Mouse (Mus musculus): ENCODE data around the gene Slc51a. TPM values are rescaled to one million over a fixed set of nuclear protein-coding genes. Genes with fewer than 3 reads are reported as not detected.
"Not testable (repeated sequence)": the region's sequence is repeated elsewhere in the genome, so short reads cannot be mapped to it uniquely, and the experiment has no call there.

Gene Slc51a
- total and polyA plus RNA-seq, 2 experiments from 2014 or later: 1.7 to 3.2 TPM

GRCm38 (mm10) chr16:32453102-32453501 is 34.6 kb downstream of the Slc51a start:
- TF ChIP-seq CTCF (IDR thresholded peaks at IDR 0.05; ENCODE audit: low read depth): no peak
- TF ChIP-seq EP300 (IDR thresholded peaks at IDR 0.05; ENCODE audit: low read depth): no peak
- no peak overlapping the region for H3K9ac ChIP-seq (replicated peaks; ENCODE audit: low read depth, low read length)
- no peaks in the 10 kb centered on the region; the same call in 1 of the 2 replicates for H3K4me1 ChIP-seq (ENCODE audit: control insufficient read depth, insufficient read depth)
- no peaks in the 10 kb centered on the region for H3K9me3 ChIP-seq (replicated peaks; ENCODE audit: control insufficient read depth, low read length)
- peaks cover 45% of the 10 kb centered on the region for H3K36me3 ChIP-seq (replicated peaks; ENCODE audit: control insufficient read depth, insufficient read depth, low read length)
- no peak overlapping the region for H3K27ac ChIP-seq (ENCODE audit: low read depth)
- ATAC-seq (ENCODE audit: insufficient read depth, low read depth): no peak
- no peak overlapping the region for H3K4me2 ChIP-seq (ENCODE audit: low read depth, low read length)
- DNase-seq (ENCODE audit: low spot score): no peak
- no peaks in the 10 kb centered on the region for H3K27me3 ChIP-seq (ENCODE audit: control insufficient read depth, insufficient read depth, low read length)
- no peak overlapping the region for H3K4me3 ChIP-seq (ENCODE audit: low read depth, low read length)
- WGBS: 93% methylated on average over 8 of the region's 8 CpGs

GRCm38 (mm10) chr16:32450133-32450532 is 37.5 kb downstream of the Slc51a start:
- Histone ChIP-seq H3K4me1 (ENCODE audit: control insufficient read depth, insufficient read depth) (peaks cover 6% of the 10 kb centered on the region; the same call in 1 of the 2 replicates), H3K9ac (replicated peaks; ENCODE audit: low read depth, low read length) (no peak overlapping the region), H3K4me2 (ENCODE audit: low read depth, low read length) (no peak overlapping the region), H3K9me3 (replicated peaks; ENCODE audit: control insufficient read depth, low read length) (no peaks in the 10 kb centered on the region), H3K27ac (ENCODE audit: low read depth) (no peak overlapping the region), H3K36me3 (replicated peaks; ENCODE audit: control insufficient read depth, insufficient read depth, low read length) (peaks cover 26% of the 10 kb centered on the region), H3K4me3 (ENCODE audit: low read depth, low read length) (no peak overlapping the region), H3K27me3 (ENCODE audit: control insufficient read depth, insufficient read depth, low read length) (no peaks in the 10 kb centered on the region)
- DNase-seq (ENCODE audit: low spot score) (no peak), ATAC-seq (ENCODE audit: insufficient read depth, low read depth) (no peak)
- TF ChIP-seq CTCF (IDR thresholded peaks at IDR 0.05; ENCODE audit: low read depth) (no peak), EP300 (IDR thresholded peaks at IDR 0.05; ENCODE audit: low read depth) (no peak)
- WGBS: 87% methylated on average over 2 of the region's 2 CpGs

- Histone ChIP-seq H3K4me2 (ENCODE audit: low read depth, low read length) (no peak overlapping the region), H3K27me3 (ENCODE audit: control insufficient read depth, insufficient read depth, low read length) (no peaks in the 10 kb centered on the region), H3K27ac (ENCODE audit: low read depth) (no peak overlapping the region), H3K4me3 (ENCODE audit: low read depth, low read length) (no peak overlapping the region), H3K9me3 (replicated peaks; ENCODE audit: control insufficient read depth, low read length) (no peaks in the 10 kb centered on the region), H3K36me3 (replicated peaks; ENCODE audit: control insufficient read depth, insufficient read depth, low read length) (peaks cover 21% of the 10 kb centered on the region), H3K4me1 (ENCODE audit: control insufficient read depth, insufficient read depth) (peaks cover 6% of the 10 kb centered on the region; the same call in 1 of the 2 replicates), H3K9ac (replicated peaks; ENCODE audit: low read depth, low read length) (no peak overlapping the region)
- no peak for DNase-seq (ENCODE audit: low spot score)
- TF ChIP-seq CTCF (IDR thresholded peaks at IDR 0.05; ENCODE audit: low read depth): no peak
- TF ChIP-seq EP300 (IDR thresholded peaks at IDR 0.05; ENCODE audit: low read depth): no peak
- no peak for ATAC-seq (ENCODE audit: insufficient read depth, low read depth)
- WGBS: 78% methylated on average over 3 of the region's 3 CpGs
Measured at GRCm38 (mm10) chr16:32449665-32450064, 38.0 kb downstream of the Slc51a start.

- H3K4me3 ChIP-seq (ENCODE audit: low read depth, low read length): no peak overlapping the region
- ATAC-seq (ENCODE audit: insufficient read depth, low read depth): no peak
Measured at GRCm38 (mm10) chr16:32446563-32447138, 41.0 kb downstream of the Slc51a start.

GRCm38 (mm10) chr16:32445558-32445957 is 42.1 kb downstream of the Slc51a start:
- Histone ChIP-seq H3K27me3 (ENCODE audit: control insufficient read depth, insufficient read depth, low read length) (no peaks in the 10 kb centered on the region), H3K4me3 (ENCODE audit: low read depth, low read length) (no peak overlapping the region), H3K9ac (replicated peaks; ENCODE audit: low read depth, low read length) (no peak overlapping the region), H3K9me3 (replicated peaks; ENCODE audit: control insufficient read depth, low read length) (no peaks in the 10 kb centered on the region), H3K4me2 (ENCODE audit: low read depth, low read length) (no peak overlapping the region), H3K27ac (ENCODE audit: low read depth) (no peak overlapping the region), H3K4me1 (ENCODE audit: control insufficient read depth, insufficient read depth) (peaks cover 6% of the 10 kb centered on the region; the same call in 1 of the 2 replicates), H3K36me3 (replicated peaks; ENCODE audit: control insufficient read depth, insufficient read depth, low read length) (no peaks in the 10 kb centered on the region)
- ATAC-seq (ENCODE audit: insufficient read depth, low read depth): no peak
- DNase-seq (ENCODE audit: low spot score): no peak
- TF ChIP-seq EP300 (IDR thresholded peaks at IDR 0.05; ENCODE audit: low read depth) (no peak), CTCF (IDR thresholded peaks at IDR 0.05; ENCODE audit: low read depth) (no peak)
- WGBS: 89% methylated on average over 1 of the region's 1 CpGs

More at GRCm38 (mm10) chr16:32446563-32447138, 41.0 kb downstream of the Slc51a start:
- 41% methylated on average over 2 of the region's 2 CpGs for WGBS
- Histone ChIP-seq H3K4me1 (ENCODE audit: control insufficient read depth, insufficient read depth) (peaks cover 6% of the 10 kb centered on the region; the same call in 1 of the 2 replicates), H3K4me2 (ENCODE audit: low read depth, low read length) (no peak overlapping the region), H3K27me3 (ENCODE audit: control insufficient read depth, insufficient read depth, low read length) (no peaks in the 10 kb centered on the region), H3K9ac (replicated peaks; ENCODE audit: low read depth, low read length) (no peak overlapping the region), H3K9me3 (replicated peaks; ENCODE audit: control insufficient read depth, low read length) (no peaks in the 10 kb centered on the region), H3K36me3 (replicated peaks; ENCODE audit: control insufficient read depth, insufficient read depth, low read length) (no peaks in the 10 kb centered on the region), H3K27ac (ENCODE audit: low read depth) (no peak overlapping the region)
- DNase-seq (ENCODE audit: low spot score): no peak
- TF ChIP-seq EP300 (IDR thresholded peaks at IDR 0.05; ENCODE audit: low read depth): no peak
- TF ChIP-seq CTCF (IDR thresholded peaks at IDR 0.05; ENCODE audit: low read depth): no peak

- H3K4me3 ChIP-seq (ENCODE audit: low read depth, low read length); H3K27ac ChIP-seq (ENCODE audit: low read depth); DNase-seq (ENCODE audit: low spot score); H3K9ac ChIP-seq (replicated peaks; ENCODE audit: low read depth, low read length); H3K4me1 ChIP-seq (ENCODE audit: control insufficient read depth, insufficient read depth); H3K27me3 ChIP-seq (ENCODE audit: control insufficient read depth, insufficient read depth, low read length); H3K36me3 ChIP-seq (replicated peaks; ENCODE audit: control insufficient read depth, insufficient read depth, low read length); ATAC-seq (ENCODE audit: insufficient read depth, low read depth); H3K4me2 ChIP-seq (ENCODE audit: low read depth, low read length); H3K9me3 ChIP-seq (replicated peaks; ENCODE audit: control insufficient read depth, low read length): not testable (repeated sequence)
- WGBS: 76% methylated on average over 3 of the region's 3 CpGs
Measured at GRCm38 (mm10) chr16:32444615-32445014, 43.1 kb downstream of the Slc51a start.
